Mouse (Mus musculus): Measurements from ENCODE around the gene Wfdc13.

DNA sequence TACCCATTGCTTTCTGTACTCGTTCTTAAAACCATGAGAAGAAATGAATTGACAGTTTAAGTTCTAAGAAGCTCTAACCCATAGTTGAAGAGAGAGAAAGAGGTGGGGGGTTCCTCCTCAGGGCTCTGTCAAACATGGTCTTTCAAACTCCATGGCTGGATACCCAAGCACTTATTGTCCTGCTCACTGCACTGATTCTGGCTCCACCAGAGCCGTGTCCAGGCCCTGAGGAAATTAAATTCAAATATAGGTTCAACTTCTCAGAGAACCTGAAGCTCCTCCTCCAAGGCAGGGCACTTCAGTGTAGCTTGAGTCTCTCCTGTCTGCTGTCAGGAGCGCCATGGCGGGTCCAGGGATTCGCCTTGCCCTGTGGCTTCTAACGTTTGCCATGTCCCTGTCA is 30.1 kb downstream of the Wfdc13 start, which contains the start of gene Spint5:
- no peak for TF ChIP-seq CTCF (IDR thresholded peaks at IDR 0.05; ENCODE audit: low read depth, low read length)
- no peak for TF ChIP-seq POLR2A (IDR thresholded peaks at IDR 0.05; ENCODE audit: borderline replicate concordance, low read depth, low read length)

Measured in bone marrow macrophage, adult 2 months (primary cell).